Mouse (Mus musculus): ENCODE measurements around the gene Nfia. TPM values are rescaled to one million over a fixed set of nuclear protein-coding genes. Genes with fewer than 3 reads are reported as not detected.

The Nfia gene
- polyA plus RNA-seq, 1 experiment from 2014 or later, result 56.7 TPM

DNA sequence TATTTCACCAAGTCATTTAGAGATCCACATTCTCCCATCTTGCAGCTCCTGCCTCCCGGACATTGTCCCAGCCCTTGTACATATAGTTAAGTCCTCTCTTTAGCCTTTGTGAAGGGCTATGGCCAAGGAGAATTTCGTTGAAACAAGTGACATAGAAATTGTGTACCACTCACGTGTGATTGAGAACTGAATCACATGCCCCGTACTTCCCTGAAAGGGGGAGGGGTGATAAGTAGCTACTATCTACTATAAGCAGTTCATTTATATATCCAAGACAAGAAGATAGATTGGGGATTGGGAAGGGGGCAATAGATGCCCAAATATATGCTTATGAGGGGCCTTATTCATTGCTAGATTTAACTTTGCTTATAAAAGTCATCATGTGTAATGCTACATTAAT is 5.5 kb upstream of the Nfia start:
- Histone ChIP-seq H3K36me3 (no peaks in the 10 kb centered on the region), H3K4me2 (no peak overlapping the region), H3K27me3 (no peaks in the 10 kb centered on the region), H3K9ac (replicated peaks) (no peak overlapping the region), H3K4me3 (replicated peaks) (no peak overlapping the region), H3K9me3 (no peaks in the 10 kb centered on the region), H3K4me1 (replicated peaks) (no peaks in the 10 kb centered on the region), H3K27ac (no peak overlapping the region)
- no peak for ATAC-seq (ENCODE audit: insufficient number of reproducible peaks, insufficient read depth, low FRiP score, low TSS enrichment, low read depth)
- WGBS, result 78% methylated on average over 4 of the region's 4 CpGs

DNA sequence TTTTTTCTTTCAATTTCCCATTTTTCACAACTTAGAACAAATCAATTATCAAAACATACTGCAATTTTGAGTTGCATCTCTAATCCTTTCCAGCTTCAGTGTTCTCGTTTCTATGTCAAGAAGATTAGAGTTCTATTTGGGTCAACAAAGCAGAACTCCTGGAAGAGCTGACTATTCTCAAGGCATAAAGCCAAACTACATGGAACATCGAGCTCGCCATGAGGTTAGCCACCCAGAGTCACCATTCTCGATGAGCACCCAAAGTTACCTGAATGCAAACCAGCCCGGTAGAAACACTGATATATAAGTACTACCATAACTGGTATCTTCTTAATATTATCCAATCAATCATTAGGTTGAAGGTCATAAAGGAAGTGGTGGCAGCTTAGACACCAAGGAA is 5.0 kb upstream of the Nfia start:
- no peak overlapping the region for H3K4me3 ChIP-seq (replicated peaks)
- no peaks in the 10 kb centered on the region for H3K9me3 ChIP-seq
- no peaks in the 10 kb centered on the region for H3K27me3 ChIP-seq
- WGBS, result 92% methylated on average over 5 of the region's 5 CpGs
- ATAC-seq (ENCODE audit: insufficient number of reproducible peaks, insufficient read depth, low FRiP score, low TSS enrichment, low read depth), result no peak
- H3K4me2 ChIP-seq, result no peak overlapping the region
- no peaks in the 10 kb centered on the region for H3K4me1 ChIP-seq (replicated peaks)
- no peak overlapping the region for H3K27ac ChIP-seq
- H3K9ac ChIP-seq (replicated peaks), result no peak overlapping the region
- no peaks in the 10 kb centered on the region for H3K36me3 ChIP-seq

DNA sequence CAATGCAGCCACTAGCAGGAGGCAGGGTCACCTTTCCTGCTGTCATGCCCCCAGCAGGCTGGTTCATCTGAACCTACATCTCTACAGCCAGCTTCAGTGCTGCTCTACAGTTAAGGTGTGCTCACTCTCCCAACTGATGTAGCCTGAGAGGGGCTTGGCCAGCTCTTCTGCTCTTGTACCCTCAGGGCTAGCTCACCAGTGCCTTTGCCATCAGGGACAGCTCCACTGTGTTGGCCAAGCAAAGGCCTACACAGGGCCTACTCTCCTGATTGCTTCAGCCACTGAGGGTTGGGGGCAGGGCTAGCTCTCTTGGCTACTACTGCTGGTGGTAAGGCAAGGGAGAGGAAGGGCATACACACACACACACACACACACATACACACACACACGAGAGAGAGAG is 2.7 kb upstream of the Nfia start:
- no peaks in the 10 kb centered on the region for H3K27me3 ChIP-seq
- WGBS, result no CpG with 5 or more reads among the region's 1 CpGs
- H3K27ac ChIP-seq, result no peak overlapping the region
- no peak overlapping the region for H3K4me2 ChIP-seq
- H3K36me3 ChIP-seq, result no peaks in the 10 kb centered on the region
- peaks cover 14% of the 10 kb centered on the region for H3K4me1 ChIP-seq (replicated peaks)
- H3K9me3 ChIP-seq, result no peaks in the 10 kb centered on the region
- H3K4me3 ChIP-seq (replicated peaks), result no peak overlapping the region
- no peak for ATAC-seq (ENCODE audit: insufficient number of reproducible peaks, insufficient read depth, low FRiP score, low TSS enrichment, low read depth)
- H3K9ac ChIP-seq (replicated peaks), result no peak overlapping the region

DNA sequence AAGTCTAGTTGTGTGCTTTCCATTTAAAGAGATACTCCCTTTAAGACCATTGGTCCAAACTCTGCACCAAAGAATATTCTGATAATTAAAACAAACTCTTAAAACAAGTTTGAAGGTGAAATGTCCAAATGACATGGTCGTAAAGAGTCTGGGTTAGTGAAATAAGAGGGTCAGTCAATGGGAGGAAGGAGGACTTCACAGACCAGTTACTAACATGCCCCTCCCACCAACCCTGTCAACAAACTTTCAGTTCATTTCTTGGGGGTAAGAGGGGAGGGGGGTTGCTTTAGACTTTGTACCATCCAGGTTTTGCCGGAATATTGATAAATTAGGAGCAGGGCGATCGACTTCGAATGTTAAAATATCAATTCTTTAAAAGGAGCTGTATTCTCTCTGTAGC is 1.1 kb upstream of the Nfia start:
- 14% methylated on average over 5 of the region's 5 CpGs for WGBS
- Histone ChIP-seq H3K27me3 (no peaks in the 10 kb centered on the region), H3K4me3 (replicated peaks) (peak overlapping the region; percentile 45), H3K36me3 (no peaks in the 10 kb centered on the region), H3K9me3 (no peaks in the 10 kb centered on the region), H3K4me2 (peak overlapping the region; percentile 83), H3K9ac (replicated peaks) (peak overlapping the region; percentile 51), H3K27ac (peak overlapping the region; percentile 96), H3K4me1 (replicated peaks) (peaks cover 25% of the 10 kb centered on the region)
- no peak for ATAC-seq (ENCODE audit: insufficient number of reproducible peaks, insufficient read depth, low FRiP score, low TSS enrichment, low read depth)

DNA sequence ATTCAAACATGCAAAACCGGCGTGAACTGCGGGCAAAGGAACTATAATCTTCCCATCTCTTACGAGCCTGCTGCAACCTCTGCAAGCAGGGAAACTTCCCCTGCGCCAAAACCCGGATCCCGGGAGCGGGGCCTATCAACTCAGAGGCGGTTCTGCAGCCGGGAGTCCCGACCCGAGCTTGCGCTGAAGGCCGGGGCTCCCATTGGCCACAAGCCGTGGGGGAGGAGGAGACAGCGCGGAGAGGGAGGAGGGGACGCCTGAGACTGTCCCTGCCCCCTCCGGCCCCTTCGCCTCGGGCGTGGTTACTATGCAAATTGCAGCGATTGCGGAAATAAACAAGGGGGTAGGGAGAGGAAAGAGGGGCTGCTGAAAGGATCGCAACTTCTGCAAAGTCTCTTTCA is 450 bp upstream of the Nfia start:
- H3K4me3 ChIP-seq (replicated peaks), result peak overlapping the region; percentile 45
- 0% methylated on average over 25 of the region's 25 CpGs for WGBS
- H3K4me2 ChIP-seq, result peak overlapping the region; percentile 83
- peak overlapping the region; percentile 96 for H3K27ac ChIP-seq
- no peaks in the 10 kb centered on the region for H3K9me3 ChIP-seq
- peaks cover 25% of the 10 kb centered on the region for H3K4me1 ChIP-seq (replicated peaks)
- ATAC-seq (ENCODE audit: insufficient number of reproducible peaks, insufficient read depth, low FRiP score, low TSS enrichment, low read depth), result peak; percentile 94
- H3K27me3 ChIP-seq, result no peaks in the 10 kb centered on the region
- H3K36me3 ChIP-seq, result no peaks in the 10 kb centered on the region
- peak overlapping the region; percentile 61 for H3K9ac ChIP-seq (replicated peaks)

DNA sequence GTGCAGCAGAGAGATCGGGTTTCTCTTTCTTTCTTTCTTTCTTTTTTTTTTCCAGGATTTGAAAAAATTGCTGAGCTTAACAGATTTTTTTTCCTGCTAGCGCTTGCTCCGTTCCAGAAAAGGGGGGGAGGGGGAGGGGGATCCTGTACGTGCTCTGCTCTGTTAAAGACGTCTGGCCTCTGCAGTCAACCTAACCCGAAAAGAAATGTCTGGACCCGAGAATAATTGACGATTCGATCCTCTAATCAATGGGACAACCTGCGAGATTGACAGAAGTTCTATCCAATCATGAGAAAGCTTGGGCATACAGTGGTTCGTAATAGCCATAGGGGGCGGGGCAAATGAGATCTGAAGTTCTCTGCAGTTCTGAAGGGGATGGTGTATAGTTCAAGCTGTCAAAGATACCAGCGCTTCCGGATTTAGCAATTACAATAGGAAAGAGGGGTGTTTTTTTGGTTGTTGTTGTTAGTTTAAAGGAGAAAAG is 618 bp downstream of the Nfia start:
- peak overlapping the region; percentile 83 for H3K4me2 ChIP-seq
- H3K27me3 ChIP-seq, result no peaks in the 10 kb centered on the region
- H3K4me3 ChIP-seq (replicated peaks), result peak overlapping the region; percentile 45
- no peaks in the 10 kb centered on the region for H3K36me3 ChIP-seq
- H3K9ac ChIP-seq (replicated peaks), result no peak overlapping the region
- peaks cover 25% of the 10 kb centered on the region for H3K4me1 ChIP-seq (replicated peaks)
- whole genome bisulfite sequencing, result under 1% methylated on average over 14 of the region's 14 CpGs
- peak; percentile 38 for ATAC-seq (ENCODE audit: insufficient number of reproducible peaks, insufficient read depth, low FRiP score, low TSS enrichment, low read depth)
- peak overlapping the region; percentile 96 for H3K27ac ChIP-seq
- H3K9me3 ChIP-seq, result no peaks in the 10 kb centered on the region

DNA sequence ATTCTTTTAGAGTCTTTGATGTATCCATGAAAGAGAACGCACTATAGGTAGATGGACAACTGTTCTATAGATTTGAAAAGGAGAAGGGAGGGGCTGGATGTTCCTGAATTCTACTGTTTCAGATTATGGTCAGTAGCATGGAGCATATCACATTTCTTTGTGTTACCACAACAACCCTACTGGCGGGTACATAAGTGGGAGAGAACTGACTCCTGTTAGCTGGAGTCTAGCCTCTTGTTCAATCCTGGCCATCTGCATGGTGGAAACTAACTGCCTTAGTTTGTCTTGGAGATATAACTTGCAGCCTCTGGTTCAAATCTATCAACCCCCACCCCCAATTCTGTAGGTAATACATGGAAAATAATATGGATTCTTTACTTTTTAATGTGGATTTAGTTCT is 1.3 kb downstream of the Nfia start:
- ATAC-seq (ENCODE audit: insufficient number of reproducible peaks, insufficient read depth, low FRiP score, low TSS enrichment, low read depth), result no peak
- Histone ChIP-seq H3K4me1 (replicated peaks) (peaks cover 25% of the 10 kb centered on the region), H3K9ac (replicated peaks) (no peak overlapping the region), H3K27ac (peak overlapping the region; percentile 96), H3K27me3 (no peaks in the 10 kb centered on the region), H3K36me3 (no peaks in the 10 kb centered on the region), H3K4me3 (replicated peaks) (peak overlapping the region; percentile 45), H3K4me2 (peak overlapping the region; percentile 83), H3K9me3 (no peaks in the 10 kb centered on the region)
- WGBS, result 54% methylated on average over 2 of the region's 2 CpGs

DNA sequence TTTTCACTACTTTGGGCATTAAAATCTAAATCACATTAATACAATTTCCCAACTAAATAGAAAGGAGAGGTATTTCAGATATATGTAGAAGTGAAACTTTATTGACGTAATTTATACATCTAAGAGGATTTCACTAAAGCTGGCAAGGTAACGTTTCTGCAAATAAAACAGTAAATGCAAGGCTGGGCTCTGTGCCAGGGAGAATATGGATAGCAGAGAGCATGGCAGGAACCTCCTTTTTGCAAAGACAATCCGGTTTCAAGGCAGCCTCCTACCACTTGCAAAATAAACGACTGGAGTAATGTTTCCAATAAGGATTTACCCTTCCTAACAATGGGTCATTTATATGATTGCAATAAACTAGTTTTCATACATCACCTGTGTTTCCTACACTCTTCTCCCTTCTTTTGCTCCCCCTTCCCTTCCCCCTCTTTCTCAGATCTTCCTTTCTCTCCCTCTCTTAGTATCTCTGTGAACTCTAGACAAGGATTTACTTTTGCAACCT is 2.0 kb downstream of the Nfia start:
- Histone ChIP-seq H3K4me2 (peak overlapping the region; percentile 83), H3K9me3 (no peaks in the 10 kb centered on the region), H3K9ac (replicated peaks) (peak overlapping the region; percentile 100), H3K36me3 (no peaks in the 10 kb centered on the region), H3K27me3 (no peaks in the 10 kb centered on the region), H3K4me1 (replicated peaks) (peaks cover 27% of the 10 kb centered on the region), H3K4me3 (replicated peaks) (peak overlapping the region; percentile 96), H3K27ac (peak overlapping the region; percentile 99)
- no peak for ATAC-seq (ENCODE audit: insufficient number of reproducible peaks, insufficient read depth, low FRiP score, low TSS enrichment, low read depth)
- WGBS, result 14% methylated on average over 4 of the region's 4 CpGs

DNA sequence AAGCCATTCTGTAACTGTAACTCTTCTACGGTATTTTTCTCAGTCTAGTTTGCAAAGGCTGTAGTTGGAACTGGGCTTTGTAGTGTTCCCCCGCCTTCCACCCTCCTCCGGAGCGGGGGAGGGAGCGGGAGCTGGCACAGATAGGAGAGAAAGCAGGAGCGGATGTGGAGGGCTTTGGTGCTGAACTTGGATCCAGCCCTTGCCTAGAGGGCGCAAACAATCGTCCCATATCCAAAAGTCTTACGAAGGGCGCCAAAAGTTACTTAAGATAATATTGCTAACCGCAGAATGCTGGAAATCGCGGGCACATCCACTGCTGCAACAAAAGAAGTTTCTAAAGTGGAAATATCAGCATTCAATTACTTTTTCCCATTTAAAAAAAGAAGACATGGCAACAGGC is 2.5 kb downstream of the Nfia start:
- under 1% methylated on average over 13 of the region's 13 CpGs for WGBS
- no peak for ATAC-seq (ENCODE audit: insufficient number of reproducible peaks, insufficient read depth, low FRiP score, low TSS enrichment, low read depth)
- H3K9me3 ChIP-seq, result no peaks in the 10 kb centered on the region
- H3K9ac ChIP-seq (replicated peaks), result peak overlapping the region; percentile 100
- H3K27ac ChIP-seq, result peak overlapping the region; percentile 99
- peaks cover 32% of the 10 kb centered on the region for H3K4me1 ChIP-seq (replicated peaks)
- peak overlapping the region; percentile 83 for H3K4me2 ChIP-seq
- no peaks in the 10 kb centered on the region for H3K36me3 ChIP-seq
- no peaks in the 10 kb centered on the region for H3K27me3 ChIP-seq
- H3K4me3 ChIP-seq (replicated peaks), result peak overlapping the region; percentile 96

DNA sequence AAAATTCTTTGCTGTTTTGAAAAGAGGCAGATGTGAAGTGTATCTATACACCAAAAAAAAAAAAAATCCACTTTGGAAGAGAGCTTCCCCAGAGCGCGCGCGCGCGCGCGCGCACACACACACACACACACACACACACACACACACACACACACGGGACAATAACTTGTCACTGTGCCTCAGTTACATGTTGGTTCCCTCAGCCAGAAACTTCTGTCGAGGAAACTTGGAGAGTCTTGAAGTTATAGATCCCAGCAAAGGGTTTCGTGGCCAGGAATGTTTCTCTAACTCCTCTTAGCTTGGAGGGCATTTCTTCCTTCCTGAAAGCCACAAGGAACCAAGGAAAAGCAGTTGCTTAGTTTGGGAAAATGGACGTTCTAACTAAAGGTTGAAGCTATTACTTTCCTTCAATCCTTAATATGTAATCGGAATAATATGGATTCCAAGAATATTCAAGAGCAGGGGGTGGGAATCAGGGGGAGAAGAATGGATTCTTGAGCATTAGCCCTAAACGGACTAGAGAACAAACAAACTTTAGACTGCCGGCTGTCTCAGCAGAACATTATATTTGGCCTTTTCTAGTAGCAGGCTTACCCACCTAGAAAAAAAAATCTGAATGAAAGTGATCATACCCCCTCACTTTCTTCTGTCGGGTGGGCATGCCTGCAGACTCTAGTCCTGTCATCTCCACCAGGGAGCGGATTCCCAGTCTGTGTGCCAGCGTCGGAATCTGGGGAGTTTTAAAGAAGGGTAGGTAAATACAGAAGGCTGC is 3.1 kb downstream of the Nfia start:
- under 1% methylated on average over 20 of the region's 20 CpGs for WGBS
- ATAC-seq (ENCODE audit: insufficient number of reproducible peaks, insufficient read depth, low FRiP score, low TSS enrichment, low read depth), result no peak
- Histone ChIP-seq H3K9me3 (no peaks in the 10 kb centered on the region), H3K36me3 (no peaks in the 10 kb centered on the region), H3K4me2 (peak overlapping the region; percentile 83), H3K27ac (peak overlapping the region; percentile 99), H3K4me3 (replicated peaks) (peak overlapping the region; percentile 96), H3K4me1 (replicated peaks) (peaks cover 36% of the 10 kb centered on the region), H3K9ac (replicated peaks) (peak overlapping the region; percentile 100), H3K27me3 (no peaks in the 10 kb centered on the region)

DNA sequence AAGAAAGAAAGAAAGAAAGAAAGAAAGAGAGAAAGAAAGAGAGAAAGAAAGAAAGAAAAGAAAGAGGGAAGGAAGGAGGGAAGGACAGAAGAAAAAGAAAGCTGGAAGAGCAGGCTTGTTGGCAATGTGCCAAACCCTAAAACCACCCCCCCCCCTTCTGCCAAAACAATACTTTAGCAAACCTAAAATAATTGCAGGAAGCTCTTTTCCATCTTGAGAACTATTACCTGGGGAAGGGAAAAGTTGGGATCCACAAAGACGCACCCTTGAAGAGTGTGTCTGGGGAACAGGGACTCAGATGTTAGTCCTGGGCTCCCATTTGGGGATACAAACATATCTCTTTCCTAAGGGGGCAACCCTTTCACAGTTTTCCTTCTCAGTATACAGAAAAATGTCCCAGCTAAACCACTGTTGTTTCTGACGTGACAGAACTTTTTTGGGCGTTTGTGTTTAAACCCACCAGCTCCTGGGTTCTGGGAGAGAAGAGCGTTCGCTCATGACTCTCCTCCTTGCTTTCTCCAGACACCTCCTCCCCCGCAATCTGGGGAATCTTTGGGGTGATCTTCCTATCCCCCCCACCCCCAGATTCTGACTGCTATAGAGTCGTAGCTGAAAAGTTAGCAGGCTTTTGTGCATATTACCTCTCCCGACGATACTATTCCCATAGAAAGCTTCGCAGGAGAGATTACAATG is 4.0 kb downstream of the Nfia start:
- H3K9me3 ChIP-seq, result no peaks in the 10 kb centered on the region
- H3K4me2 ChIP-seq, result peak overlapping the region; percentile 83
- no peaks in the 10 kb centered on the region for H3K36me3 ChIP-seq
- H3K4me1 ChIP-seq (replicated peaks), result peaks cover 40% of the 10 kb centered on the region
- WGBS, result 1% methylated on average over 10 of the region's 10 CpGs
- ATAC-seq (ENCODE audit: insufficient number of reproducible peaks, insufficient read depth, low FRiP score, low TSS enrichment, low read depth), result no peak
- H3K27ac ChIP-seq, result peak overlapping the region; percentile 99
- H3K9ac ChIP-seq (replicated peaks), result peak overlapping the region; percentile 100
- no peaks in the 10 kb centered on the region for H3K27me3 ChIP-seq
- H3K4me3 ChIP-seq (replicated peaks), result peak overlapping the region; percentile 96

All from limb, embryonic 12.5 days (tissue).